Mouse (Mus musculus): ENCODE results near the gene Ccdc134. TPM values are rescaled to one million over a fixed set of nuclear protein-coding genes. Genes with fewer than 3 reads are reported as not detected.

Ccdc134 gene
- polyA plus RNA-seq, 1 experiment from 2014 or later: 24.6 TPM

- Histone ChIP-seq H3K9me3 (no peaks in the 10 kb centered on the region), H3K4me1 (peaks cover 66% of the 10 kb centered on the region), H3K27ac (no peak overlapping the region; the same call in 1 of the 2 replicates), H3K4me2 (no peak overlapping the region), H3K27me3 (no peaks in the 10 kb centered on the region), H3K36me3 (no peaks in the 10 kb centered on the region), H3K9ac (no peak overlapping the region), H3K4me3 (no peak overlapping the region)
- no peak for ATAC-seq (ENCODE audit: insufficient number of reproducible peaks, low FRiP score, low TSS enrichment, low read depth)
- WGBS: 65% methylated on average over 7 of the region's 7 CpGs
Measured at GRCm38 (mm10) chr15:82164496-82164895, 36.8 kb downstream of the Ccdc134 start.

- H3K27ac ChIP-seq: peak overlapping the region; percentile 75
- H3K4me1 ChIP-seq: peaks cover 60% of the 10 kb centered on the region
- WGBS: 52% methylated on average over 8 of the region's 8 CpGs
Measured at GRCm38 (mm10) chr15:82165332-82166239, 37.9 kb downstream of the Ccdc134 start.

GRCm38 (mm10) chr15:82166240-82167100 is 38.7 kb downstream of the Ccdc134 start:
- H3K27ac ChIP-seq: peak overlapping the region; percentile 75
- no peaks in the 10 kb centered on the region for H3K27me3 ChIP-seq
- H3K4me1 ChIP-seq: peaks cover 51% of the 10 kb centered on the region
- peaks cover 19% of the 10 kb centered on the region for H3K36me3 ChIP-seq
- ATAC-seq (ENCODE audit: insufficient number of reproducible peaks, low FRiP score, low TSS enrichment, low read depth): no peak
- no peak overlapping the region for H3K4me3 ChIP-seq
- H3K4me2 ChIP-seq: 0 out of 2 replicates have a peak overlapping the region, but pooled peaks have one; percentile 2
- WGBS: 49% methylated on average over 22 of the region's 22 CpGs
- no peak overlapping the region for H3K9ac ChIP-seq
- no peaks in the 10 kb centered on the region for H3K9me3 ChIP-seq

More at GRCm38 (mm10) chr15:82165332-82166239, 37.9 kb downstream of the Ccdc134 start:
- Histone ChIP-seq H3K4me3 (no peak overlapping the region), H3K27me3 (no peaks in the 10 kb centered on the region), H3K36me3 (peaks cover 10% of the 10 kb centered on the region), H3K4me2 (no peak overlapping the region), H3K9ac (no peak overlapping the region), H3K9me3 (no peaks in the 10 kb centered on the region)
- ATAC-seq (ENCODE audit: insufficient number of reproducible peaks, low FRiP score, low TSS enrichment, low read depth): no peak

GRCm38 (mm10) chr15:82167201-82168168 is 39.8 kb downstream of the Ccdc134 start:
- no peak for ATAC-seq (ENCODE audit: insufficient number of reproducible peaks, low FRiP score, low TSS enrichment, low read depth)
- Histone ChIP-seq H3K27ac (peak overlapping the region; percentile 75; the same call in 1 of the 2 replicates), H3K9me3 (no peaks in the 10 kb centered on the region), H3K4me1 (peaks cover 41% of the 10 kb centered on the region), H3K4me2 (no peak overlapping the region), H3K4me3 (no peak overlapping the region), H3K36me3 (peaks cover 29% of the 10 kb centered on the region), H3K27me3 (no peaks in the 10 kb centered on the region), H3K9ac (no peak overlapping the region)
- 61% methylated on average over 23 of the region's 23 CpGs for WGBS

DNA sequence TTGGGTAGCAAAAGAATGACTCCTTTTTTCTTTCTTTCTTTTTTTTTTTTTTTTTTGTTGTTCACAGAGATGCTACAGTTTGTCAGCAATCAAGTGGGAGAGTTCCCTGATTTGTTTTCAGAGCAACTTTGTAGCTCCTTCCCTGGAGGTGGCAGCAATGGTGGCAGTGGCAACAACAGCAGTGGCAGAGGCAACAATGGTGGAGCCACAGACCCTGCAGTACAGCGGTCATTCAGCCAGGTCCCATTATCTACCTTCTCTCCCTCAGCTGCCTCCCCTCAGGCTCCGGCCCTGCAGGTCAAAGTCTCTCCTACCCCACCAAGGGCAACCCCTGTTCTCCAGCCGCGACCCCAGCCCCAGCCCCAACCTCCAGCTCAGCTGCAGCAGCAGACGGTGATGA is 41.9 kb downstream of the Ccdc134 start:
- Histone ChIP-seq H3K4me1 (peaks cover 28% of the 10 kb centered on the region), H3K36me3 (peaks cover 48% of the 10 kb centered on the region)
- ATAC-seq (ENCODE audit: insufficient number of reproducible peaks, low FRiP score, low TSS enrichment, low read depth): no peak

GRCm38 (mm10) chr15:82170437-82171377 is 43.0 kb downstream of the Ccdc134 start:
- Histone ChIP-seq H3K4me3 (no peak overlapping the region), H3K27me3 (no peaks in the 10 kb centered on the region), H3K9me3 (no peaks in the 10 kb centered on the region), H3K9ac (no peak overlapping the region), H3K4me2 (no peak overlapping the region), H3K36me3 (peaks cover 59% of the 10 kb centered on the region), H3K27ac (no peak overlapping the region), H3K4me1 (peaks cover 24% of the 10 kb centered on the region)
- WGBS: 77% methylated on average over 36 of the region's 36 CpGs
- ATAC-seq (ENCODE audit: insufficient number of reproducible peaks, low FRiP score, low TSS enrichment, low read depth): no peak

More for the DNA sequence above, 41.9 kb downstream of the Ccdc134 start:
- WGBS: 90% methylated on average over 5 of the region's 5 CpGs
- no peak overlapping the region for H3K27ac ChIP-seq
- H3K9me3 ChIP-seq: no peaks in the 10 kb centered on the region
- no peaks in the 10 kb centered on the region for H3K27me3 ChIP-seq
- H3K4me2 ChIP-seq: no peak overlapping the region
- H3K9ac ChIP-seq: no peak overlapping the region
- H3K4me3 ChIP-seq: no peak overlapping the region

DNA sequence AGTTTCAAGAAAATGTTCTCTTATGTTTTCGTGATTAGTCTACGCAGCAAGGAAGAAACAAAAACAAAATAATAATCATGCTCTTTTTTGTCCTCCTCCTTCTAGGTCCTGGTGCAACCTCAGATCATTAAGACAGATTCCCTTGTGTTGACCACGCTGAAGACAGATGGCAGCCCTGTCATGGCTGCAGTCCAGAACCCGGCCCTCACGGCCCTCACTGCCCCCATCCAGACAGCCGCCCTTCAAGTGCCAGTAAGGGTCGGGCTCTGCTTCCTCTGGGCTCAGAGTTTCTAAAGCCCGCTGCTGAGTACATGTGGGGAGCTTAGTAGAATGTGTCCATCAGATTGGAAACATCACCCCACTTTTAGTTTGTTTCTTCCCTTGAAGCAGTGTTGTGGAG is 44.9 kb downstream of the Ccdc134 start:
- 88% methylated on average over 8 of the region's 8 CpGs for WGBS
- no peak overlapping the region for H3K9ac ChIP-seq
- no peak overlapping the region for H3K4me2 ChIP-seq
- no peaks in the 10 kb centered on the region for H3K9me3 ChIP-seq
- H3K4me3 ChIP-seq: no peak overlapping the region
- H3K36me3 ChIP-seq: peaks cover 75% of the 10 kb centered on the region
- no peaks in the 10 kb centered on the region for H3K27me3 ChIP-seq
- no peak for ATAC-seq (ENCODE audit: insufficient number of reproducible peaks, low FRiP score, low TSS enrichment, low read depth)
- peaks cover 5% of the 10 kb centered on the region; the same call in 1 of the 2 replicates for H3K4me1 ChIP-seq
- no peak overlapping the region for H3K27ac ChIP-seq

- Histone ChIP-seq H3K4me3 (no peak overlapping the region), H3K27me3 (no peaks in the 10 kb centered on the region), H3K9ac (no peak overlapping the region), H3K4me2 (no peak overlapping the region), H3K36me3 (peaks cover 95% of the 10 kb centered on the region), H3K4me1 (no peaks in the 10 kb centered on the region), H3K9me3 (no peaks in the 10 kb centered on the region), H3K27ac (no peak overlapping the region)
- WGBS: 94% methylated on average over 9 of the region's 9 CpGs
- no peak for ATAC-seq (ENCODE audit: insufficient number of reproducible peaks, low FRiP score, low TSS enrichment, low read depth)
Measured at GRCm38 (mm10) chr15:82175091-82175490, 47.4 kb downstream of the Ccdc134 start.

- WGBS: 75% methylated on average over 7 of the region's 7 CpGs
- Histone ChIP-seq H3K27ac (no peak overlapping the region), H3K36me3 (peaks cover 95% of the 10 kb centered on the region), H3K4me1 (no peaks in the 10 kb centered on the region), H3K4me3 (no peak overlapping the region), H3K9ac (no peak overlapping the region), H3K27me3 (no peaks in the 10 kb centered on the region), H3K9me3 (peaks cover 4% of the 10 kb centered on the region), H3K4me2 (no peak overlapping the region)
- no peak for ATAC-seq (ENCODE audit: insufficient number of reproducible peaks, low FRiP score, low TSS enrichment, low read depth)
Measured at GRCm38 (mm10) chr15:82177743-82178290, 50.1 kb downstream of the Ccdc134 start.

GRCm38 (mm10) chr15:82181131-82181530 is 53.4 kb downstream of the Ccdc134 start:
- peaks cover 4% of the 10 kb centered on the region for H3K9me3 ChIP-seq
- peaks cover 99% of the 10 kb centered on the region for H3K36me3 ChIP-seq
- 97% methylated on average over 5 of the region's 5 CpGs for WGBS
- no peaks in the 10 kb centered on the region for H3K27me3 ChIP-seq
- no peak for ATAC-seq (ENCODE audit: insufficient number of reproducible peaks, low FRiP score, low TSS enrichment, low read depth)
- H3K4me1 ChIP-seq: no peaks in the 10 kb centered on the region
- no peak overlapping the region for H3K4me2 ChIP-seq
- no peak overlapping the region for H3K27ac ChIP-seq
- no peak overlapping the region for H3K4me3 ChIP-seq
- no peak overlapping the region for H3K9ac ChIP-seq

Measured in limb, embryonic 15.5 days (tissue).